Mouse (Mus musculus) forebrain, embryonic 13.5 days (tissue): ENCODE measurements at regions not wholly inside any gene's neighbourhood (a gene's known extent, or its start where the extent isn't known, plus 50 kb on each side); places are given as distances from the start of the nearest gene placed in this dataset.

Experiments used
- ATAC-seq: fragments of 200-750 bp; cut with Nextera tagmentation; 2 replicates; pipeline ENCODE4 v1.8.0; 2017
- H3K27ac ChIP-seq: fragments of 300-500 bp; sonication (generic); 2 replicates; pipeline ENCODE4 v1.5.1; 2015; ENCODE audit warnings: inconsistent platforms, mild to moderate bottlenecking, moderate library complexity
- H3K27me3 ChIP-seq: fragments of 300-500 bp; sonication (generic); 2 replicates; pipeline ENCODE4 v1.6.1; 2015; ENCODE audit warnings: mild to moderate bottlenecking, inconsistent platforms
- H3K36me3 ChIP-seq: fragments of 300-500 bp; sonication (generic); 2 replicates; pipeline ENCODE4 v1.6.1; 2015; ENCODE audit warnings: mild to moderate bottlenecking, inconsistent platforms; ENCODE audit not compliant: poor library complexity, severe bottlenecking
- H3K4me1 ChIP-seq: fragments of 300-500 bp; sonication (generic); 2 replicates; pipeline ENCODE4 v1.6.1; 2015; ENCODE audit warnings: inconsistent platforms
- H3K4me2 ChIP-seq: fragments of 300-500 bp; sonication (generic); 2 replicates; pipeline ENCODE4 v1.6.1; 2015; ENCODE audit warnings: inconsistent platforms, mild to moderate bottlenecking, moderate library complexity
- H3K4me3 ChIP-seq: fragments of 300-500 bp; sonication (generic); 2 replicates; pipeline ENCODE4 v1.5.1; 2015; ENCODE audit warnings: mild to moderate bottlenecking, inconsistent platforms
- H3K9ac ChIP-seq: fragments of 300-500 bp; sonication (generic); 2 replicates; pipeline ENCODE4 v1.6.1; 2015; ENCODE audit warnings: mild to moderate bottlenecking, inconsistent platforms
- H3K9me3 ChIP-seq: fragments of 300-500 bp; sonication (generic); replicated peaks from 2 replicates; pipeline ENCODE4 v1.6.1; 2016; ENCODE audit warnings: inconsistent platforms
- WGBS: fragments of 180-500 bp; shearing (Covaris S2); methylation state at CpG from one replicate; pipeline ENCODE4 v1.1.7; 2015; 5-methylcytosine and 5-hydroxymethylcytosine counted together

DNA sequence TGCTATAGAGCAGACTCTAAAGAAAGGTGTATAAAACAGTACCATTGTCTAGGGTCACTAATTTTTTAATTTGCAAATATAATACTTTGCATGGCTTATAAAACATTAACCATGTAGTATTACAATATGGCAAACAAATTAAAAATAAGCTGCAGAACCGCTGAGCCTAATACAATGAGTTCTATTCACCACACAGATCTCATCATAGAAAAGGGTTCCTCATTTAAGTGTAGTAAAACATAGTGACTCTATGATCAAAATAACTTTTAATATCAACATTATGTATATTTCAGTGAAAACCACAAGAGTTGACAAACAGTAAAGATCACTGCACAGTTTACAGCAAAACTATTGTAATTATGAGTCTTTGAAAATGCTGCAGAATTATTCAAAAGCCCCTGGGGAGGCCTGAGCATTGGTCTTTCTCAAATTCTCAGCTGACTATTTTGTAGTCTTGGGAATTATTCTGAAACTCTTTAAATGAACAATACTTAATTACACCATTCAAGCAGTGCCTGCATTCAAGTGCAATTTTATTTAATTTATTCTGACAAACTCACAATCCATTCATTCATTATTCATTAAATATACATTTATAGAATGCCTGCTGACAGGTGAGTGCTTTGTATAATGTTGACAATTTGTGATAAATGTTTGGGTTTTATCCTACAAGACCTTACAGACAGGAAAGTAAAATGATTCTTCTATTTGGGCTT lies 60.3 kb downstream of the Pcdh20 start:
- no peak overlapping the region for H3K9ac ChIP-seq
- H3K27me3 ChIP-seq = no peaks in the 10 kb centered on the region
- 74% methylated on average over 1 of the region's 1 CpGs for WGBS
- ATAC-seq = peak; percentile 79
- no peaks in the 10 kb centered on the region for H3K36me3 ChIP-seq
- 0 out of 2 replicates have a peak, but pooled peaks cover 2% of the 10 kb centered on the region for H3K4me1 ChIP-seq
- H3K27ac ChIP-seq = no peak overlapping the region
- no peak overlapping the region for H3K4me2 ChIP-seq
- no peaks in the 10 kb centered on the region for H3K9me3 ChIP-seq
- H3K4me3 ChIP-seq = no peak overlapping the region

GRCm38 (mm10) chr14:88399270-88399669 lies 71.9 kb downstream of the Pcdh20 start:
- WGBS = 5% methylated on average over 1 of the region's 1 CpGs
- Histone ChIP-seq H3K4me3 (no peak overlapping the region), H3K36me3 (no peaks in the 10 kb centered on the region), H3K9ac (no peak overlapping the region), H3K4me2 (no peak overlapping the region), H3K27ac (no peak overlapping the region), H3K4me1 (no peaks in the 10 kb centered on the region), H3K9me3 (no peaks in the 10 kb centered on the region), H3K27me3 (no peaks in the 10 kb centered on the region)
- ATAC-seq = no peak

GRCm38 (mm10) chr14:88397187-88397586 lies 74.0 kb downstream of the Pcdh20 start:
- no peaks in the 10 kb centered on the region for H3K4me1 ChIP-seq
- no peak for ATAC-seq
- no peak overlapping the region for H3K4me3 ChIP-seq
- no peaks in the 10 kb centered on the region for H3K27me3 ChIP-seq
- no peak overlapping the region for H3K9ac ChIP-seq
- no peak overlapping the region for H3K4me2 ChIP-seq
- no peak overlapping the region for H3K27ac ChIP-seq
- H3K36me3 ChIP-seq = no peaks in the 10 kb centered on the region
- no peaks in the 10 kb centered on the region for H3K9me3 ChIP-seq

GRCm38 (mm10) chr14:88395016-88395415 lies 76.2 kb downstream of the Pcdh20 start:
- Histone ChIP-seq H3K9ac (no peak overlapping the region), H3K4me2 (no peak overlapping the region), H3K4me1 (no peaks in the 10 kb centered on the region), H3K9me3 (no peaks in the 10 kb centered on the region), H3K4me3 (no peak overlapping the region), H3K27ac (no peak overlapping the region), H3K36me3 (no peaks in the 10 kb centered on the region), H3K27me3 (no peaks in the 10 kb centered on the region)
- no peak for ATAC-seq
- 85% methylated on average over 4 of the region's 4 CpGs for WGBS

GRCm38 (mm10) chr14:88384553-88384952 lies 86.6 kb downstream of the Pcdh20 start:
- peak; percentile 50; the same call in 1 of the 2 replicates for ATAC-seq
- Histone ChIP-seq H3K4me3 (no peak overlapping the region), H3K27me3 (no peaks in the 10 kb centered on the region), H3K4me2 (no peak overlapping the region), H3K9me3 (no peaks in the 10 kb centered on the region), H3K4me1 (no peaks in the 10 kb centered on the region), H3K27ac (no peak overlapping the region), H3K9ac (no peak overlapping the region), H3K36me3 (no peaks in the 10 kb centered on the region)
- 84% methylated on average over 2 of the region's 2 CpGs for WGBS

GRCm38 (mm10) chr14:88347177-88347576 lies 124.0 kb downstream of the Pcdh20 start:
- 73% methylated on average over 4 of the region's 4 CpGs for WGBS

GRCm38 (mm10) chr14:88337304-88337703 lies 133.9 kb downstream of the Pcdh20 start:
- Histone ChIP-seq H3K36me3 (no peaks in the 10 kb centered on the region), H3K4me2 (no peak overlapping the region), H3K27ac (no peak overlapping the region), H3K9ac (no peak overlapping the region), H3K9me3 (no peaks in the 10 kb centered on the region), H3K27me3 (no peaks in the 10 kb centered on the region), H3K4me1 (no peaks in the 10 kb centered on the region), H3K4me3 (no peak overlapping the region)
- no peak for ATAC-seq
- 62% methylated on average over 10 of the region's 10 CpGs for WGBS

More at GRCm38 (mm10) chr14:88347177-88347576, 124.0 kb downstream of the Pcdh20 start:
- Histone ChIP-seq H3K27me3 (no peaks in the 10 kb centered on the region), H3K4me2 (no peak overlapping the region), H3K9ac (no peak overlapping the region), H3K4me1 (no peaks in the 10 kb centered on the region), H3K9me3 (no peaks in the 10 kb centered on the region), H3K36me3 (no peaks in the 10 kb centered on the region), H3K27ac (no peak overlapping the region), H3K4me3 (no peak overlapping the region)
- peak; percentile 81; the same call in 1 of the 2 replicates for ATAC-seq

GRCm38 (mm10) chr14:88330613-88331012 lies 140.6 kb downstream of the Pcdh20 start:
- H3K9me3 ChIP-seq = no peaks in the 10 kb centered on the region
- H3K27ac ChIP-seq = no peak overlapping the region
- H3K27me3 ChIP-seq = no peaks in the 10 kb centered on the region
- no peak overlapping the region for H3K4me2 ChIP-seq
- H3K36me3 ChIP-seq = no peaks in the 10 kb centered on the region
- no peak for ATAC-seq
- 90% methylated on average over 2 of the region's 2 CpGs for WGBS
- H3K4me3 ChIP-seq = no peak overlapping the region
- no peak overlapping the region for H3K9ac ChIP-seq
- H3K4me1 ChIP-seq = no peaks in the 10 kb centered on the region

GRCm38 (mm10) chr14:88326411-88326810 lies 144.8 kb downstream of the Pcdh20 start:
- Histone ChIP-seq H3K36me3 (no peaks in the 10 kb centered on the region), H3K4me1 (no peaks in the 10 kb centered on the region), H3K27ac (no peak overlapping the region), H3K4me2 (no peak overlapping the region), H3K4me3 (no peak overlapping the region), H3K9ac (no peak overlapping the region), H3K9me3 (no peaks in the 10 kb centered on the region), H3K27me3 (no peaks in the 10 kb centered on the region)
- WGBS = 92% methylated on average over 4 of the region's 4 CpGs
- ATAC-seq = no peak

GRCm38 (mm10) chr14:88278327-88278726 lies 192.9 kb downstream of the Pcdh20 start:
- no peak overlapping the region for H3K4me3 ChIP-seq
- no peaks in the 10 kb centered on the region for H3K9me3 ChIP-seq
- WGBS = 32% methylated on average over 5 of the region's 5 CpGs
- no peak overlapping the region for H3K9ac ChIP-seq
- no peaks in the 10 kb centered on the region for H3K4me1 ChIP-seq
- no peaks in the 10 kb centered on the region for H3K27me3 ChIP-seq
- H3K4me2 ChIP-seq = no peak overlapping the region
- no peaks in the 10 kb centered on the region for H3K36me3 ChIP-seq
- 0 out of 2 replicates have a peak, but pooled peaks have one; percentile 24 for ATAC-seq
- no peak overlapping the region for H3K27ac ChIP-seq

DNA sequence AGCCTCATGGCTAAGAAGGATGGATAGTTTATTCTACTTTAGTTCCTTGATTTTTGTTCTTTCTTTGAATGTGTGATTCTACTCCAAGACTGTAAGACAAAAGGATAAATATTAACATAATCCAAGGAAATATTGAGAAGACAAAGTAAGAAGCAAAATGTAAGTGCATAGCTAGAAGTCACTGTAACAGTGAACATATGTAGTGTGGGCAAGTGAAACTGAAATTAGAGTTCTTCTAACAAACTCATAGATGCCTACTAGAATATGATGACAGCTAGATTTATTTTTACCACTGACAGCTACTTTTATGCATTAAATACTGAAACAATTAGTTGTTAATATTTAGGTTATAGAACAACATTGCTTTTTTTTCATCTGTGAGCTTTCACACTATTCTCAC lies 206.4 kb downstream of the Pcdh20 start:
- Histone ChIP-seq H3K27ac (no peak overlapping the region), H3K4me2 (no peak overlapping the region), H3K9me3 (no peaks in the 10 kb centered on the region), H3K9ac (no peak overlapping the region), H3K4me3 (no peak overlapping the region), H3K27me3 (no peaks in the 10 kb centered on the region), H3K36me3 (no peaks in the 10 kb centered on the region), H3K4me1 (no peaks in the 10 kb centered on the region)
- no peak for ATAC-seq

DNA sequence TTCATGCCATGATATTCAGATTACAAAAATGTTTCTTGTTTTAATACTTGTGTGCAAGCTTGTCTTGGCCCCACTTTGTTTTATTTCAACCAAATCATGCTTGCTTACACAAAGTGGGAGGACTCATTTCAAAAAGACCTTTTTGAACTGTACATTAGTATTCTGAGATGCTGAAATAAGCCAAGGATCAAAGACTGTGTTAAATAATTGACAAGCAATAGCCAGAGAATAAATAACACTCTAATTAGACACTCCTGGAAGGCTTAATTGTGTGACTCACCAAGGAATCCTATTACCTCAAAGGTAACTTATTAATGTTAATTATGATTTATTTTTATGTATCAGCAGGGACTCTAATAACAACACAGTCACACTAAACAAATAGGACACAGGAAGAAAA lies 212.2 kb downstream of the Pcdh20 start:
- Histone ChIP-seq H3K4me1 (0 out of 2 replicates have a peak, but pooled peaks cover 5% of the 10 kb centered on the region), H3K9ac (no peak overlapping the region), H3K36me3 (no peaks in the 10 kb centered on the region), H3K9me3 (no peaks in the 10 kb centered on the region), H3K27me3 (no peaks in the 10 kb centered on the region), H3K4me3 (no peak overlapping the region), H3K4me2 (no peak overlapping the region), H3K27ac (no peak overlapping the region)
- ATAC-seq = no peak

DNA sequence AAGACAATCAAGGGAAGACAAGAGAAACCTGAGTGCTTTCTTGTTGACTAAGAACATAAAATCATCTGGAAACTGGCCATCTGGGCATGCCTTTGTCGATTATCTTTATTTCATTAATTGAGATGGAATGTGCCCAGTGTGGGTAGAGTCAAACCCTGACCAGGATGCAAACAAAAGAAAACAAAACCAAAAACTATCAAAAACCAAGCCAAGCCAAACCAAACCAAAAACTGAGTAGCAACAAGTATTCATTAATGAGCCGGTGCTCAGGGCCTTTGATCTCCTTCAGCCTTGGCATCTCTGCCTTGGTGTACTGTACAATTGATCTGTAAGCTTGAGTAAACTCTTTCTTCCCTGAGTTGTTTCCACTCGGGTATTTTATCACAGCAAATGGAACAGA lies 216.1 kb downstream of the Pcdh20 start:
- no peak for ATAC-seq
- 29% methylated on average over 3 of the region's 3 CpGs for WGBS

More for the DNA sequence above, 216.1 kb downstream of the Pcdh20 start:
- no peak overlapping the region for H3K9ac ChIP-seq
- no peak overlapping the region for H3K27ac ChIP-seq
- H3K27me3 ChIP-seq = no peaks in the 10 kb centered on the region
- H3K4me2 ChIP-seq = no peak overlapping the region
- H3K36me3 ChIP-seq = no peaks in the 10 kb centered on the region
- H3K4me1 ChIP-seq = 0 out of 2 replicates have a peak, but pooled peaks cover 5% of the 10 kb centered on the region
- H3K9me3 ChIP-seq = no peaks in the 10 kb centered on the region
- no peak overlapping the region for H3K4me3 ChIP-seq
